Mouse (Mus musculus): ENCODE data around the gene Sacs. TPM values are rescaled to one million over a fixed set of nuclear protein-coding genes. Genes with fewer than 3 reads are reported as not detected.
A peak's percentile ranks its signal among the peaks of the same experiment; 100 is the strongest.
"Not testable (repeated sequence)": the region's sequence is repeated elsewhere in the genome, so short reads cannot be mapped to it uniquely, and the experiment has no call there.

Gene Sacs
- polyA plus RNA-seq, 1 experiment from 2014 or later, result 12.5 TPM

- H3K27ac ChIP-seq (replicated peaks; ENCODE audit: low read depth, low read length), result no peak overlapping the region
- no peaks in the 10 kb centered on the region for H3K9me3 ChIP-seq (ENCODE audit: control insufficient read depth, low read length)
- no peak overlapping the region for H3K9ac ChIP-seq (replicated peaks; ENCODE audit: low read length)
- H3K4me1 ChIP-seq (ENCODE audit: control insufficient read depth, insufficient read depth, low read length), result no peaks in the 10 kb centered on the region
- no peak overlapping the region for H3K4me3 ChIP-seq (replicated peaks; ENCODE audit: low read depth, low read length)
- no peaks in the 10 kb centered on the region for H3K27me3 ChIP-seq (ENCODE audit: control insufficient read depth, insufficient read depth, low read length)
- WGBS, result 88% methylated on average over 6 of the region's 6 CpGs
- no peaks in the 10 kb centered on the region for H3K36me3 ChIP-seq (ENCODE audit: control insufficient read depth, insufficient read depth, low read length)
- ATAC-seq (ENCODE audit: low FRiP score, low TSS enrichment), result no peak
- DNase-seq, result no peak
- H3K4me2 ChIP-seq (ENCODE audit: low read length), result no peak overlapping the region
These were observed 13.1 kb upstream of the Sacs start for GRCm38 (mm10) chr14:61125201-61125600.

GRCm38 (mm10) chr14:61127365-61127764 lies 10.9 kb upstream of the Sacs start:
- not testable (repeated sequence) for H3K4me2 ChIP-seq (ENCODE audit: low read length); ATAC-seq (ENCODE audit: low FRiP score, low TSS enrichment); H3K9ac ChIP-seq (replicated peaks; ENCODE audit: low read length); H3K36me3 ChIP-seq (ENCODE audit: control insufficient read depth, insufficient read depth, low read length); H3K4me3 ChIP-seq (replicated peaks; ENCODE audit: low read depth, low read length); H3K4me1 ChIP-seq (ENCODE audit: control insufficient read depth, insufficient read depth, low read length); H3K27ac ChIP-seq (replicated peaks; ENCODE audit: low read depth, low read length); H3K9me3 ChIP-seq (ENCODE audit: control insufficient read depth, low read length); DNase-seq; H3K27me3 ChIP-seq (ENCODE audit: control insufficient read depth, insufficient read depth, low read length)
- 84% methylated on average over 6 of the region's 6 CpGs for WGBS

- no peak for ATAC-seq (ENCODE audit: low FRiP score, low TSS enrichment)
- no peaks in the 10 kb centered on the region for H3K36me3 ChIP-seq (ENCODE audit: control insufficient read depth, insufficient read depth, low read length)
- H3K27me3 ChIP-seq (ENCODE audit: control insufficient read depth, insufficient read depth, low read length), result no peaks in the 10 kb centered on the region
- no peak overlapping the region for H3K4me3 ChIP-seq (replicated peaks; ENCODE audit: low read depth, low read length)
- WGBS, result 80% methylated on average over 7 of the region's 7 CpGs
- H3K4me1 ChIP-seq (ENCODE audit: control insufficient read depth, insufficient read depth, low read length), result no peaks in the 10 kb centered on the region
- H3K9ac ChIP-seq (replicated peaks; ENCODE audit: low read length), result no peak overlapping the region
- no peaks in the 10 kb centered on the region for H3K9me3 ChIP-seq (ENCODE audit: control insufficient read depth, low read length)
- H3K4me2 ChIP-seq (ENCODE audit: low read length), result no peak overlapping the region
- no peak overlapping the region for H3K27ac ChIP-seq (replicated peaks; ENCODE audit: low read depth, low read length)
- no peak for DNase-seq
These were observed 9.2 kb upstream of the Sacs start for GRCm38 (mm10) chr14:61128961-61129507.

- no peak overlapping the region for H3K4me2 ChIP-seq (ENCODE audit: low read length)
- no peaks in the 10 kb centered on the region for H3K9me3 ChIP-seq (ENCODE audit: control insufficient read depth, low read length)
- no peaks in the 10 kb centered on the region for H3K36me3 ChIP-seq (ENCODE audit: control insufficient read depth, insufficient read depth, low read length)
- no peak overlapping the region for H3K27ac ChIP-seq (replicated peaks; ENCODE audit: low read depth, low read length)
- no peak for ATAC-seq (ENCODE audit: low FRiP score, low TSS enrichment)
- no peaks in the 10 kb centered on the region for H3K27me3 ChIP-seq (ENCODE audit: control insufficient read depth, insufficient read depth, low read length)
- no peak for DNase-seq
- H3K4me3 ChIP-seq (replicated peaks; ENCODE audit: low read depth, low read length), result no peak overlapping the region
- H3K4me1 ChIP-seq (ENCODE audit: control insufficient read depth, insufficient read depth, low read length), result peaks cover 3% of the 10 kb centered on the region; the same call in 1 of the 2 replicates
- no peak overlapping the region for H3K9ac ChIP-seq (replicated peaks; ENCODE audit: low read length)
- WGBS, result 94% methylated on average over 1 of the region's 1 CpGs
These were observed 5.7 kb upstream of the Sacs start for GRCm38 (mm10) chr14:61132556-61132955.

GRCm38 (mm10) chr14:61134381-61135030 lies 3.8 kb upstream of the Sacs start:
- Histone ChIP-seq H3K9ac (replicated peaks; ENCODE audit: low read length) (no peak overlapping the region), H3K36me3 (ENCODE audit: control insufficient read depth, insufficient read depth, low read length) (no peaks in the 10 kb centered on the region), H3K4me2 (ENCODE audit: low read length) (no peak overlapping the region), H3K4me1 (ENCODE audit: control insufficient read depth, insufficient read depth, low read length) (peaks cover 14% of the 10 kb centered on the region), H3K9me3 (ENCODE audit: control insufficient read depth, low read length) (no peaks in the 10 kb centered on the region), H3K27me3 (ENCODE audit: control insufficient read depth, insufficient read depth, low read length) (no peaks in the 10 kb centered on the region; the same call in 1 of the 2 replicates), H3K27ac (replicated peaks; ENCODE audit: low read depth, low read length) (no peak overlapping the region), H3K4me3 (replicated peaks; ENCODE audit: low read depth, low read length) (no peak overlapping the region)
- no peak for DNase-seq
- 18% methylated on average over 5 of the region's 5 CpGs for WGBS
- ATAC-seq (ENCODE audit: low FRiP score, low TSS enrichment), result no peak

GRCm38 (mm10) chr14:61137410-61137809 lies 847 bp upstream of the Sacs start:
- no peak overlapping the region; the same call in 1 of the 2 replicates for H3K4me2 ChIP-seq (ENCODE audit: low read length)
- peaks cover 14% of the 10 kb centered on the region for H3K4me1 ChIP-seq (ENCODE audit: control insufficient read depth, insufficient read depth, low read length)
- no peaks in the 10 kb centered on the region; the same call in 1 of the 2 replicates for H3K27me3 ChIP-seq (ENCODE audit: control insufficient read depth, insufficient read depth, low read length)
- WGBS, result 70% methylated on average over 5 of the region's 5 CpGs
- no peaks in the 10 kb centered on the region for H3K9me3 ChIP-seq (ENCODE audit: control insufficient read depth, low read length)
- no peak overlapping the region for H3K9ac ChIP-seq (replicated peaks; ENCODE audit: low read length)
- no peaks in the 10 kb centered on the region for H3K36me3 ChIP-seq (ENCODE audit: control insufficient read depth, insufficient read depth, low read length)
- DNase-seq, result no peak
- H3K4me3 ChIP-seq (replicated peaks; ENCODE audit: low read depth, low read length), result no peak overlapping the region
- no peak overlapping the region for H3K27ac ChIP-seq (replicated peaks; ENCODE audit: low read depth, low read length)
- no peak for ATAC-seq (ENCODE audit: low FRiP score, low TSS enrichment)

- no peaks in the 10 kb centered on the region for H3K9me3 ChIP-seq (ENCODE audit: control insufficient read depth, low read length)
- DNase-seq, result no peak
- ATAC-seq (ENCODE audit: low FRiP score, low TSS enrichment), result no peak
- WGBS, result 18% methylated on average over 8 of the region's 8 CpGs
- no peaks in the 10 kb centered on the region; the same call in 1 of the 2 replicates for H3K27me3 ChIP-seq (ENCODE audit: control insufficient read depth, insufficient read depth, low read length)
- H3K4me1 ChIP-seq (ENCODE audit: control insufficient read depth, insufficient read depth, low read length), result peaks cover 14% of the 10 kb centered on the region
- peak overlapping the region; percentile 78 for H3K27ac ChIP-seq (replicated peaks; ENCODE audit: low read depth, low read length)
- H3K4me3 ChIP-seq (replicated peaks; ENCODE audit: low read depth, low read length), result peak overlapping the region; percentile 50
- peak overlapping the region; percentile 72 for H3K9ac ChIP-seq (replicated peaks; ENCODE audit: low read length)
- no peaks in the 10 kb centered on the region for H3K36me3 ChIP-seq (ENCODE audit: control insufficient read depth, insufficient read depth, low read length)
- H3K4me2 ChIP-seq (ENCODE audit: low read length), result peak overlapping the region; percentile 61
These were observed 440 bp downstream of the Sacs start for GRCm38 (mm10) chr14:61138727-61139067.

- Histone ChIP-seq H3K9me3 (ENCODE audit: control insufficient read depth, low read length) (no peaks in the 10 kb centered on the region), H3K4me1 (ENCODE audit: control insufficient read depth, insufficient read depth, low read length) (peaks cover 6% of the 10 kb centered on the region; the same call in 1 of the 2 replicates), H3K27ac (replicated peaks; ENCODE audit: low read depth, low read length) (no peak overlapping the region), H3K4me3 (replicated peaks; ENCODE audit: low read depth, low read length) (no peak overlapping the region), H3K4me2 (ENCODE audit: low read length) (no peak overlapping the region), H3K36me3 (ENCODE audit: control insufficient read depth, insufficient read depth, low read length) (no peaks in the 10 kb centered on the region), H3K9ac (replicated peaks; ENCODE audit: low read length) (no peak overlapping the region), H3K27me3 (ENCODE audit: control insufficient read depth, insufficient read depth, low read length) (no peaks in the 10 kb centered on the region; the same call in 1 of the 2 replicates)
- WGBS, result 65% methylated on average over 8 of the region's 8 CpGs
- ATAC-seq (ENCODE audit: low FRiP score, low TSS enrichment) (no peak), DNase-seq (no peak)
These were observed 5.1 kb downstream of the Sacs start for GRCm38 (mm10) chr14:61143358-61143757.

- H3K4me1 ChIP-seq (ENCODE audit: control insufficient read depth, insufficient read depth, low read length), result peaks cover 6% of the 10 kb centered on the region; the same call in 1 of the 2 replicates
- no peak overlapping the region for H3K9ac ChIP-seq (replicated peaks; ENCODE audit: low read length)
- 42% methylated on average over 11 of the region's 11 CpGs for WGBS
- DNase-seq (peak; percentile 60), ATAC-seq (ENCODE audit: low FRiP score, low TSS enrichment) (no peak)
- no peaks in the 10 kb centered on the region; the same call in 1 of the 2 replicates for H3K27me3 ChIP-seq (ENCODE audit: control insufficient read depth, insufficient read depth, low read length)
- no peak overlapping the region for H3K4me3 ChIP-seq (replicated peaks; ENCODE audit: low read depth, low read length)
- H3K9me3 ChIP-seq (ENCODE audit: control insufficient read depth, low read length), result no peaks in the 10 kb centered on the region
- H3K4me2 ChIP-seq (ENCODE audit: low read length), result no peak overlapping the region
- H3K27ac ChIP-seq (replicated peaks; ENCODE audit: low read depth, low read length), result no peak overlapping the region
- no peaks in the 10 kb centered on the region for H3K36me3 ChIP-seq (ENCODE audit: control insufficient read depth, insufficient read depth, low read length)
These were observed 5.6 kb downstream of the Sacs start for GRCm38 (mm10) chr14:61143869-61144268.
